Mouse (Mus musculus): ENCODE measurements around the gene Crtc3. TPM values are rescaled to one million over a fixed set of nuclear protein-coding genes. Genes with fewer than 3 reads are reported as not detected.

Gene Crtc3
- total RNA-seq, 2 experiments from 2014 or later, result 10.4 to 10.5 TPM

DNA sequence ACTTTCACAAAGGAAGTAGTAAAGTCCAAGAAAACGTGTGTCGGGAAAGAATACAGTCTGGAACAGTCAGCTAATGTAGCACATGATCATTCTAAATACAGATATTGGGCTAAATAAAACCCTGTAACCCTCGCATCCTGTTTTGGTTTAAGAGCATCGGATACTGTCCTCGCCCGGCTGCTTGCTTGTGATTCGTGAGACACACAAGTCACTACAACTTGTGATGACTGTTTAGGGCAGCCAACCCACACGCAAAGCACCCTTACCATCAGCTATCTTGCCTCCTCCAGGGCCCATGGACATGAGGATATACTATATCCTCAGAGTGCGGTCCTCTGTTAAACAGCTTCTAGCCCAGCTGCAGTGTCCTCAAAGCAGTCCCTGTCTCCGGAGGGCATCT, 50.2 kb downstream of the Crtc3 start:
- no peak for DNase-seq

DNA sequence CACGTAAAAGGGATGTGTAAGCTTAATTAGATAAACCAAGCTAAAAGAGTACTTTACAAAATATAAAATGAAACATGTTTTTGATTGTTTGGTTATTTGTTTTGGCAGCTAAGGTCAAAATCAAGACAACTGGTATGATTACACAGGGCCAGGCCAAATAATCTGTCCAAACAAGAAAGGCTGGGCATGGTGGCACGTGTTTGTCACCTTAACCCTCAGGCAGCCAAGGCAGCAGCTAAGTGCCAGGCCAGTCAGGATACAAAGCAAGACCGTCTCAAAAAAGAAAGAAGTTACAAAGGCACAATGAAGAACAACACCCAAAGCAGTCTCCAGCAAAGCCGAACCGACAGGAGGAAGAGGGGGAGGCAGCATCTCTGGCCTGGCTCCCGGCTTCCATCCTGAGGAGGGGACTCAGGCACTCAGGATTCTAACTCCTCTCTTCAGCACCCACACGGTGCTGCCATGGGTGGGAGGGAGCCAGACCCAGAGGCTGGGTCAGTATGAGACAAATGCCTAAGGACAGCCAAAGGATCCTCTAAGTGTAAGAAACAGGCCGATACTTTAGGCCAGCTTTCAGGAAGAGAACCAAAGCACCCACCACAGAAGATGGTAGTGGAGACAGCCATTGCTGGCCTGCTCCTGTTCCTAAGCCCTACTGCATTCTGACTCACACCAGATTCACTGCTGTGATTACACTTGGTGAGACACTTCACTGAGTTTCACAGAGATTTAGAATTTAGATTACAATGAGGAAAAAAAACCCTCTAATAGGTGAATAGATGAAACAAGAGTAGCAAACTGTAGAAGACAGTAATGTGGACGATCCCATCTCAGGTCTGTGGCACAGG, 51.5 kb downstream of the Crtc3 start:
- no peak for DNase-seq

DNA sequence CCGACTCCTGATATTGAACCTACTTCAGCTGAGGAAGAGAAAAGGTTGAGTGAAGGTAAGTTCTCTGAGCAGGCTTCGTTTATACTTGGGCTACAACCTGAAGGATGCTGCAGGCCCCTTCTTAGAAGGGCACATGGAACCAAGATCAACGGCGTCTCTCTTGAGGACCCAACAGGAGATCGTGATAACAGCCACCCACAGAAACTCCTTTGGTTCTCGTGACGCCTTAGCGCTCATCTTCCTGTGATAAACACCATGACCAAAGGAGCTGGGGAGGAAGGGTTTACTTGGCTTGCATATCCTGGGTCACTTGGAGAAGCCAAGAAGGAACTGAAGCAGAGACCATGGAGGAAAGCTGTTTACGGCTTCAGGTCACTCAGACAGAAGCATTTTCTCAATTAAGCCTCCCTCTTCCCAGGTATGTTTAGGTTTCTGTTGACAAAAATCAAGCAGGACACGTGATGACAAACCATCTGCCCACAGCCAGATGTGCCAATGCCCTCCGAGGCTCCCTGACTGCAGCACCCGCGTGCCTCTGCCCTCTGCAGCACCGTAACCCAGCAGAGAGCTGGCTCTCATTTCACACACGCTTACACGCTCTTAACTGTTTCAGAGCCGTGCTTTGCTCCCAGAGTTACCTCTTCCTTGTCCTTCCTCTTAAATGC, 52.3 kb downstream of the Crtc3 start:
- no peak for DNase-seq

DNA sequence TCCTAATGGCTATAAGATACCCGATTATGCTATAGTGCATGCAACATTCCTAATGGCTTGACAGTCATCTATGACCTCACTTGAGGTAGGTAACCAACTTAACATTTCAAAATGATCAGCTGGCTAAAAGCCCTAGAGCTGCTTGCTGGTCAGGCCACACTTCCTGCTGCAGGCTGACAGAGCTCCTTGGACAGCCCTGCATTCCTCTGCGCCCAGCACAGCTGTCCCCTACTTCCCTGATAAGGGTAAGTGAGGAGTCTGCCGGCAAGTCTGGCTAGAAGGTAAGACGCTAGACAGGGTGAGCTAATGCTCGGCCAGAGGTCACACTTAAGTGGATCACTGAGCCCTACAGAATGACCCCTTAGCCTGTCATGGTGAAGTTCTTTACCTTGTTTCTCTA, 52.8 kb downstream of the Crtc3 start:
- no peak for DNase-seq

DNA sequence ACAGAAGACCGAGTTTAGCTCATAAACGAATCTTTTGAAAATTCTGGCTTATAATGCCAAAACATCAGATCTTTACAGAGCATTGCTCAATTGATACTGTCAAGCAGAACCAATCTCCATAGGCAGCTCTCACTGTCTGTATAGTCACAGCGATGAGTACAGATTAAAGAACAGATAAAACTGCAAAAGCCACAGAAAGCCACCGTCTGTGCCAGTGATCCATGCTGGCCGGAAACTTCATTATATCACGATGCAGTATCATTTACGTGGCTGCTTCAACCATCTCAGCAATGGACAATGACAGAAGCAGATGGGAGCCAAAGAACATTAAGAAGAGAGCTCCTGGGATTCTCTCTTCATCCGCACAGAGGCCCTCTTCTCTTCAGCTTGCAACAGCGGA, 53.9 kb downstream of the Crtc3 start:
- DNase-seq, result no peak

DNA sequence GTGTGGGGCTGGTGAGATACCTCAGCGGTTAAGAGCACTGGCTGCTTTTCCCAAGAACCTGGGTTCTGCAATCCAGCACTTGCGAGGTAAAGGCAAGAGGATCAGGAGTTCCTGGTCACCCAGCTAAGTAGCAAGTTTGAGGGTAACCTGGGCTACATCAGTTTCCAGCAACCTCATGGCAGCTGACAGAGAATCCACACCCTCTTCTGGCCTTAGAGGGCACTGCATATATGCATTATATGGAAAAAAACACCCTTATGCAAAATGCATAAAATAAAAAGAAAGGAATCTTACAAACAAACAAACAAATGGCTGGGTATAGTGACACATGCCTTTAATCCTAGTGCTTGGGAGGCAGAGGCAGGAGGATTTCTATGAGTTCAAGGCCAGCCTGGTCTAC, 55.0 kb downstream of the Crtc3 start:
- DNase-seq, result no peak

DNA sequence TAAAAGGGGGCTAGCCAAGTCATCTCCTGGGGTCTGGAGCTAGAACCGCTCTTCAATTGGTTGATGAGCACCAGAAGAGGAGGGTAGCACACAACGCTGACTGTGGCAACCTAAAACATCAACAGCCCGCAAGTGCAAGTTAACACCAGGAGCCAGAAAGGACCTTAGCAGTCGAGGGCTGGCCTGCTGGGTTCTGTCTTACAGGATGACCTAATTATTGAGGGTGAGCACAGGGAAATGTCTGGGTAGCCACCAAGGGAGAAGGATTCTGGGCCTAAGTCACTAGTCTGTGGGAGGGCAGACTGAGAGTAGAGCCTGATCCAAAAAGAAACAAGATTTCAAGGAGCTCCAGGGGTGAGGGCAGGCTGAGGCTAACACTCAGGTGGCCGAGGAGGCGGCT, 56.7 kb downstream of the Crtc3 start:
- no peak for DNase-seq

DNA sequence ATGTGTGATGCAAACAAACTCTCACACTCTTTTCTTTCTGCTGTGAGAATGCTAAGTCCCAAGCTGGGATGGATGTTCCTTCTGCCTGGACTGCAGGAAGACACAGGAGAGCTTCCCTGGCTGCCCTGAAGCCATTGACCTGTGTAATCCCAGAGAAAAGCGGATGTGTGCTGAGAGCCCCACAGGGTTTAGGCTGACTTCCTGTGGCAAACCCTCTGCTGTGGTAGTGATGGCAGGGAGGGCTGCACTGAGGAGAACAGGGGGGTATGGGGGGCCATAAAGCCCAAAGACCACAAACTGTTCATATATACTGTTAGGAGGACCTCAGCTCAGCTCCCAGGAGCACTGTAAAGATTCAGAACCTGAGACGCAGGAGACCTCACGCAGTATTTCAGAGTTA, 57.3 kb downstream of the Crtc3 start:
- DNase-seq, result no peak

DNA sequence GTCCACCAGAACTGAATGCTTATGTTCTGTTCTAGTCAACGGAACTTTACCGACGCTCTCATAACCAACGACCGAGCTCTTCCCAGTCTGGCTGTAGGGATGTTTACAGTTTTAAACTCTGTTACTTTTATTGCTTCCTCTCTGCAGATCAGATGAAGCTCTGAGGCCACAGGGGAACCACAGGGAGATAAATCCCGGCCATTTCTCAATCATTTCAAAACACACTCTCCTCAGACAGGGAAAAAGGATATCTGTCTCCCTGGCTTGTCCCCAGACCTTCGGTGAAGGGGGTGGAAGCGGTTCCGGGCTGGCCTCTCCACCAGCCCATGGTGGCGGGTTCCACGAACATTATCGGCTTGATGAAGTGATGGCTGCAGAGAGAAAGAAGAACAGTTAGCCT, 59.3 kb downstream of the Crtc3 start:
- DNase-seq, result no peak

DNA sequence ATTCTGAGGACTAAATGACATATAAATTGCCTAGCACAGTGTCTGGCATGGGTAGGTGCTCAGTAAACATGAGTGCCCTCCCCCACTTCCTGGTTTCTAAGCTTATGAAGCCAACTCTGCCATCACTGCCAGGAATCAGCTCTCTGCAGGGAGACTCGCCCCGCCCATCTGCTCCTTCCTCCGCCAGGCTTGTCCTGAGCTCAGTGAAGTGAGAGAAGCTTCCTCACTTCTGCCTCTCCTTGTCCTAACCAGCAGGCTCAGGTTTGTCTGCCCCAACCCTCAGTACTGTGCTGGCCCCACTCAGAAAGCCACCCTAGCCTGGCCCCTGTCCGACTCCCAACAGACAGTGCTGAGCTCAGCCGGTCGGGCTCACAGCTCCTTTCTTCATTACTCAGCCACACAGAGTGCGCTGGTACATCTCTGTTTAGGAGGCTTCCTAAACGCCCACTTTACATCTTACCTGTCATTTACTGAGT, 59.9 kb downstream of the Crtc3 start:
- peak; percentile 67 for DNase-seq

DNA sequence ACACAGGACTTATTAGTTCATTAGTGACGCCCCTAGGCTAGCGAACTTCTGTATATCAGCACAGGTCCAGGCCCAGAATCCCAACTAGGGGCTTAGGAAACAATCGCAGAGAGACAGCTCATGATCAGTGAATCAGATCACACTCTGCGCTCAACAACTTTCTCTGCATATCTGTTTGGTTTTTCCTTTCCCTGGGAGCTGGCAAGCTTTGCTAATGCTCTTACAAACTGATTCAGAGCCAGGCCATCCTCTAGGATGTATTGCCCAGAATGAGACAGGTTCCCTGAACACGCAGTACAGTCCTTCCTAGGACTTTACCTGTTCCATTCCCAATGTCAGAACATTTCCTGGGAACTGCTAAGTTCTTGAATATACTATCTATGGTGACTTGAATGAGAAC, 61.7 kb downstream of the Crtc3 start:
- no peak for DNase-seq

DNA sequence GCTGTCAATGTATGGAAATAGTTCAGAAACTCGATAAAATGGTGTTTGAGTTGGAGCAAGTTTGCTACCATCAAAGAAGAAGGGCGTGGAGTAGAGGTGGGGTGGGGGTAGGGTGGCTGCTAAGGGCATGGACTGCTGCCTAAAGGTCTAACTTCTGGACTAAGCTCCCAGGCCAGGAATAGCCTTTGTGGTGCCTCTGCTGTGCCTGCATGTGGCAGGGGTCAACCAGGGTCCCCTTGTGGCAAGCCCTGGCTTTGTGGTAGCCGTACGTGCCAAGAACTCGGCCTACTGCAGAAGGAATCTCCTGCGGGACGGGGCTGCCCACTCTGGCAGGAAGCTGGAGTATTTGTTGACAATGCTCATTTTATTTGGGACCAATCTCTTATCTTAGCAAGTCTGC, 62.8 kb downstream of the Crtc3 start:
- DNase-seq, result peak; percentile 60

DNA sequence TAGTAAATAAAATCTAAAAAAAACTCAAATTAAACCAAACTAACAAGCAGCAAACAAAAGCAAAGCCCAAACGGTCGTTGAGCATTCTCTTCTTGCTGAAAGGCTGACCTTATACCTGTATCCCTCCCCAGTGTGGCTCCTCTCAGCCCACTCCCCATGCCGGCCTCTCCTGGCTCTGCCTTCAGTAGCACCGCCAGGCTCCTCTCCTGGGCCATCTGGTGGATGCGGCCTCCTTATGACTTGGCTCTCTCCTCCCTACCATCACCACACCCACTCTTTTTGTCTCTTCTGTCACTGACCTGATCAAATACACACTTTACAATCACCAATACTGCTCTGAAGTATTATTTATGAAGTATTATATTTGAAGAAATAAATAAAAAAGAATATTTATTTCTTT, 65.4 kb downstream of the Crtc3 start:
- DNase-seq, result no peak

DNA sequence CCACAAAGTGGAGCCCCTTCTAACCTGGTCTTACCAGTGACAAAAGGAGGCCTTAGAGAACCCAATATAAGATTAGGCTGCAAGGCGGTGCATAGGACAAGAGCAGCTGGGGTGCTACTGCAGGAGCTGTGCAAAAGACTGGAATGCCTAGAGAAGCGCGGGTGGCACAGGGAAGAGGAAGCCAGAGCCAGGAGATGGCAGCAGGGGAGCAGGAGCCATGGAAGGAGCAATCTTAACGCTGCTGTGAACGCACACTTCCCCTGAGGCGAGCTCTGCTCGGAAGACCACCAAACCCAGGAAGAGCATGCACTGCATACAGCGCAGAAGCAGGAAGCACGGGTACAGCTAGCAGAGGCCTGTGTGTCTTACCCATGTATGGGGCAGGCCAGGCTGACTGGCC, 72.6 kb downstream of the Crtc3 start:
- DNase-seq, result no peak

DNA sequence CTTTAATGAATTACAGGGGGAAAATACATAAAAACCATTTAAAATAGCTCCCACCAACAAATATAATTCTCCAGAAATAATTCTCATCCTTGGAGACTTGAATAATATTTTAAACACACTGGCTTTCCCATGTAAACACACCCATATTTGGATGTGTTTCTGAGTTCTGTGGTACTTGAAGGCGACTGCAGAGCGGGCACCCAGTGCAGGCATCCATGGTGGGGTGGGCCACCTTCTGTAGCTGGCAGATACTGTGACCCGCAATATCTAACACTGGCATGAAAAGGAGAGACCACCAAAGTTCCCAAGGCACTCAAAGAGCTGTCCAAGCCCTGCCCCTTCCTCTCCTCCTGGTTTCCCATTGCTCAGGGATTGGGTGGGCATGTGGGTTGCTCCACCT, 74.6 kb downstream of the Crtc3 start:
- no peak for DNase-seq

DNA sequence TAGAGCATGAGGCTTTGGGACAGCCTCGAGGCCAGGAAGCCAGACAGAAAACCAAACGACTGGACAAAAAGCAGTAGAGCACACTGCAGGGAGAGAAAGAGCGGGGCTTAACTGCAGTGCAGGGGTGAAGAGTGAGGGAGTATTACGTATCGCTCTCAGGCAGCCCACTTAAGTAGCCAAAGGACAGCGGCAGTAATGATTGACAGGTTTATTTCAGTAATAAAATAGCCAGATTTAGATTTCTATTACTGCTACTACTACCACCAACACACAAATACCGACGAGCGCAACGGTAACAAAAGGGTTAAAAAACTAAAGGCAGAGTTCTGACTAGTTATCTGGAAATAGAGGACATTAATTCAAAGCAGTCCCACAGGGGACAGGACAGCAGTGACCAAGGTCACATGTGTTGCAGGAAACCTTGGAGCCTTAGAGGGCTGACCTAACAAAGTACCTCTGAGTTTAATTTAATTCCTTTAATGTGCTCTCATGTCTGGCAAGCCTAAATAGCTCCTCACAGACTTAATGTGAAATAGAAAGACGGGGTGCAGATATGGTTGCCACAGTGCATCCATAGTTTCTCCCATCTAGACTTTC, 76.4 kb downstream of the Crtc3 start:
- DNase-seq, result no peak

DNA sequence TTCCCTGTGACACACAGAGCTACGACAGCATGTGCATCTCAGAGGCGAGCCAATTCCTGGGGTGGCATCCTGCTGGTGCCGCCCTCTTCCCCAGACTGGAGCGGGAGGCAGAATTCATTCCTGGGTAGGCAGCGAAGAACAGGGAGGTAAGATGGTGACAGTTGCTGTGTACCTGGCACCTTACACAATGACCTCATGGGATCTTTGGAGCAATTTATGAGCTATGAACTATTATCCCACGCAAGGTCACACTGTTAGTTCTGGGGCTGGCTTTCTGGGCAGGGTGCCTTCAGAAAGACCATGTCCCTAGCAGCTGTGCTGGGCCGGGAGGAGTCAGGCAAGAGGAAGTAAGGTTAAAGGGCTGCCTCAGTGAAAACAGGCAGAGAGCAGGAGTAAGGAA, 77.0 kb downstream of the Crtc3 start:
- no peak for DNase-seq

DNA sequence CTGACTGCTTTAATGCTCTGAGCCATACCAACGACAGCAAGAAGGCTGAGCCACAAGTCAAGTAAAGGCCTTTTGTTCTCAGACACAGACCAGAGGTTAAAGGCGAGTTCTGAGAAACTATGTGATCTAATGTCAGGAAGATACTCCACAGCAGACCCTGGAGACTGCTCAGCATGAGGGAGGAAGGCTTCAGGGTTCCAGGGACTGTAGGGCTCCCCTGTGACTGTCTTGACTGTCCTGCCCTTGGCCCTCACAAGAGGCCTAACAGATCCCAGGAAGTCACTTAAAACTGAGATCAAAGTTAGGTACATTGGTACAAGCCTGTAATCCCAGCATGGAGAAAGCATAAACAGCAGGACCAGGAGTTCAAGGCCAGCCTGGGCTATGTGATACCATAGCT, 81.2 kb downstream of the Crtc3 start:
- DNase-seq, result no peak

DNA sequence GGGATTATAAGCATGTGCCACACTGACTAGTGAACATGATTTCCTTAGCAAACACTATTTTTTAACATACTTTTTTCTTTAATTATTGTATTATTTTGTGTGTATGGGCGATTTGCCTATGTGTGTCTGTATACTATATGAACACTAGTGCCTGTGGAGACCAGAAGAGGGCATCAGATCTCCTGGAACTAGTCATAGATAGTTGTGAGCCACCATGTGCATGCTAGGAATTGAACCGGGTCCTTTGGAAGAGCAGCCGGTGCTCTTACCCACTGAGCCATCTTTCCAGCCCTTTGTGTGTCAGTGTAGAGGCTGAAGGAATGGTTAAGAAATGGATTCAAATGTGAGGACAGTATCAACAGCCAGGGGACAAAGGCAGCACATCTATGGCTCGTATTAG, 82.2 kb downstream of the Crtc3 start:
- no peak for DNase-seq

DNA sequence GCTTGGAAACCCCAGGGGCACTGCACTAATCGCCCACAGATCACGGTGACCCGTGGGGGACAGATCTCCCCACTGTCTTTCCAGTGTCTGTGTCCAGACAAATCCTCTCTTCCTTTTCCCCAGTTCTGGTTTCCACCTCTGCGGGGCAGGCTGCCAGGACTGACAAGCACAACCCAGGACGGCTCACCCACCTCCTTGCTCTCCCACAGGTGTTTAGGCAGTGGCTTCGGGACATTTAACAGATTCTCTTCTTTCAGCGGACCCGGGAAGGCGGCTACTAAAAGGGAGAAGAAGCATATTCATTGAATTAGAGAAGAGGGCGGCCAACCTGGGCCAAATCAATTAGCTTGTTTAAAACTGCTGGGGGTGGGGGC, 83.1 kb downstream of the Crtc3 start:
- no peak for DNase-seq

DNA sequence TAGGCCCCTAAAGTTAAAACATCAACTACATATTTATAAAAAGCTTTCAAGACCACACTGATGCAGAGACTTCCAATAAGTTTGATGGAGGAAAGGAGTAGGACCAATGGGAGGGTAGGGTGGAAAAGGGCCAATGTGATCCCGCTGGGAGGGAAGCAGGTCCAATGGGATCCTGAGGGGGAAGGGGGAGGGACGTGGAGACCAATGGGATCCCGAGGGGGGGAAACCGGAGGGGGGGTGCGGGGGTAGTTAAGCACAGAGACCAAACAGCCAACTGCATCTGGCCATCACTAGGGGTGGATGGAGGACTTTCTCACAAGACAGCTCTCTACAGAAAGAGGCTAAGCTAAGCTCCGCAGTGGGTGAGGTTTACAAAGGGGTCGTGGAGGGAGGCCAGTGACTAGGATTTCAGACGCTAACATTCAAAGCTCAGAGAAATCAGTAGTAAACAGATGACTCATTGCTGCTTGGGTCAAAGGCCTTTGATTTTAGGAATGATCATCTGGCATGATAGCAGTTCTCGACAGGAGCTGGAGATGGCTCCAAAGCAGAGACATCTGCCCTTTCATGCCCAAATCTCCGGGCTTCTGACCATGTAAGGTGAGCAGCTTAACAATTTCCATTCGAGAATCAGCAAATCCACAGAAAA, 83.6 kb downstream of the Crtc3 start:
- no peak for DNase-seq

DNA sequence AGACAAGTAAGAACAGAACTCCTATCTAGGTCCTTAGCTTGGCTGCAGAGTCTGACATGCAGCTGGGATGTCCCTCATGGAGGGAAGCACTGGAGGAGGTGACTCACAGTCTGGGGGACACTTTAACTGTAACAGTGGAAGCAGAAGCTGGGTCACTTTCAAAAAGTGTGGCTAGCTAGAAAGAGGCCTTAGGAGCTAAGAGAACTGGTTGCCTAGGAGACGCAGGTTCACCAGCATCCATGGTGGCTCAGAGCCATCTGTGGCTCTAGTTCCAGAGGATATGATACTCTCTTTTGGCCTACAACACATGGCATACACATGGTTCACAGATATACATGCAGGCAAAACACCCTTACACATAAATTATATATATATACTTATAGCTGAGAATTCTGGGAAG, 86.1 kb downstream of the Crtc3 start:
- DNase-seq, result no peak

DNA sequence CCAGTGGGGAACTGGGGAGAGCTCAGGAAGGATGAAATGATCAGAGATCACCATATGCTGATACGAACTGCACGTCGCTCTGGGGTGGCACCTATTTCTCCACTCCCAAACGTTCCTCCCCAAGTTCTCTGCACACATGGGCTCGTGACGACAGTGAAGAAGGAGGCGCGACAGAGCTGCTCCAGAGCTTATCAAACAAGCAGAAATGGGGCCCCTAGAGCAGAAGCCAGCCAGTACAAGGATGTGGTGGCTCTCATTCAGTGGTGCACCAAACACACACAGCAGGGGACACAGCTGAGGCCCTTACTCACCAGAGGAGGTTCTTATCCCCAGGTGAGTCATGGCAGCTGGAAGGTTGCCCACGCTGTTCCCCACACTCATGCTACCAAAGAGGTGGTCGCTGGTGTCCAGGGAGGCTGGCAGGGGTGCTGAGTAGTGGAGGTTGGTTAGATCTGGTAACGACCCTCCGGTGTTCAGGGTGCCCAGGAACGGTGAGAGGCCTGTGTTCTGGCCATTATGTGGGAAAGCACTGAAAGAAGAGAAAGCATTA, 90.2 kb downstream of the Crtc3 start:
- no peak for DNase-seq

Data from gastrocnemius, postnatal 25 days (tissue).